Mouse (Mus musculus): ENCODE results near the gene Uhrf1. TPM values are rescaled to one million over a fixed set of nuclear protein-coding genes. Genes with fewer than 3 reads are reported as not detected.

Uhrf1 gene
- polyA plus RNA-seq, 2 experiments = 76.0 to 86.2 TPM

DNA sequence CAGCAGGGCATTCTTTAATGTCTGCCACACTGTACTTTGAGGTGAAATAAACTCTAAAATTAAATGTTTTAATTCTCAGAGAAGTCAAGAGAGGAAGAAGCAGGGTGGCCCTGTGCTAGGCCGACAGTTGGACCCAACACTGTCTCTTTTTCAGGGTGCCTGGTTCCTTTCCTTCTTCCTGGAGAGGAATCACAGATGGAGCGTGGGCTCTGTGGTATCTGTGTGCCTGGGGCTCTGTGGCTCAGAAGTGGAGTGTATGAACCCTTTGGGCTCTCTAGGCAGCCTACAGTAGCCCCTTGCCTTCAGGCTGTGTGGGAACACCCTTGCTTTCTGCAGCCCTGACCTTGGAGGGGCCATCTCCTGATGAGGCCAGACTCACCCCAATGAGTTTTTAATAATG, 58.4 kb downstream of the Uhrf1 start:
- no peak overlapping the region for H3K9ac ChIP-seq (replicated peaks)
- no peaks in the 10 kb centered on the region for H3K27me3 ChIP-seq (ENCODE audit: control insufficient read depth, insufficient read depth, low read length)
- TF ChIP-seq CTCF (IDR thresholded peaks at IDR 0.05; ENCODE audit: low read depth) = no peak
- TF ChIP-seq EP300 (IDR thresholded peaks at IDR 0.05; ENCODE audit: low read depth) = no peak
- no peak overlapping the region for H3K4me3 ChIP-seq (ENCODE audit: insufficient read depth in 1 of 2, low read depth in 2 of 2, low read length in 2 of 2)
- no peak overlapping the region for H3K4me2 ChIP-seq (ENCODE audit: low read depth)
- no peak overlapping the region for H3K27ac ChIP-seq
- WGBS (ENCODE audit: insufficient replicate concordance) = 73% methylated on average over 2 of the region's 2 CpGs
- H3K9me3 ChIP-seq (ENCODE audit: control insufficient read depth, low read length) = no peaks in the 10 kb centered on the region
- no peak for DNase-seq (ENCODE audit: low read depth in 3 of 3, low spot score in 3 of 3)
- peaks cover 0 to 2% of the 10 kb centered on the region in 2 experiments; a peak in 1 of 4 replicates for H3K4me1 ChIP-seq (replicated peaks; ENCODE audit: control insufficient read depth in 2 of 2, insufficient read depth in 2 of 2, low read length in 1 of 2)
- H3K36me3 ChIP-seq (replicated peaks; ENCODE audit: control insufficient read depth, insufficient read depth, low read depth) = no peaks in the 10 kb centered on the region
- ATAC-seq (ENCODE audit: insufficient read depth) = no peak

DNA sequence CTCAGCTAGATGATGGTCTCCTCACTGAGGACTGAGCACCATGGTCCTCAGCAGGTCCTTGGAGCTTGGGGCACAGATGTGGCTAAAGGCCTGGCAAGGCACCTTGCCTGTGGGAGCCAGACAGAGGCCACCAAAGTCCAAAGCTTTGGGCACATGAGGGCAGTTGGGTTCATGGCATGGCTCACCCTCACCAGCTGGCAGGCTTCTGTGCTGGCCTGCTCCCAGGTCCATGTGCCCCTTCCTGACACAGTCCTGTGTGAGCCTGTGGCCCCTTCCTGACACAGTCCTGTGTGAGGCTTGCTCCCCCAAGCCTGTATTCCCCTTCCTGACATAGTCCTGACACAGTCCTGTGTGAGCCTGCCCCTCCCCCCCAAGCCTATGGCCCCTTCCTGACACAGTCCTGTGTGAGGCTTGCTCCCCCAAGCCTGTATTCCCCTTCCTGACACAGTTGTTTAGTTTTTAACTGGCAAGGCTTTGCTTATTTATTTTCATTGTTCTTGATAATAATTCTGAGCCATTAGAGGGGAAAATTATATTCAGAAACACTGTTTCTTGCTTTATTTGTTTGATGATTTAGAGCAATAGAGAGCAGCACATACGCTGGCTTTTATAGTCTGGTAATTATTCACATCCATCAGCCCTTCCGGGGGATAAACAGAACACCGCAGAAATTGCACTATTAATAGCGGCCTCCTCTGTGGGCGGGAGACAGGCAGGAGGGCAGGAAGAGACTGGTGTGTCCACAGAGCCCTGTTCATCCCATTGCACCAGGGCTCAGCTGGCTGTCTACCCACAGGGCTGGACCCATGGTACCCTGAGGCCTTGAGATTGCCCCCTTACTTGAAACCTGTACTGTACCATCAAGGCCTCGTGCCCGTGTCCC, 62.9 kb downstream of the Uhrf1 start:
- TF ChIP-seq EP300 (IDR thresholded peaks at IDR 0.05; ENCODE audit: low read depth) (no peak), CTCF (IDR thresholded peaks at IDR 0.05; ENCODE audit: low read depth) (no peak)
- H3K9ac ChIP-seq (replicated peaks) = no peak overlapping the region
- H3K4me1 ChIP-seq (replicated peaks; ENCODE audit: control insufficient read depth in 2 of 2, insufficient read depth in 2 of 2, low read length in 1 of 2) = peaks cover 0 to 5% of the 10 kb centered on the region in 2 experiments; a peak in 1 of 4 replicates
- no peak for DNase-seq (ENCODE audit: low read depth in 3 of 3, low spot score in 3 of 3)
- H3K9me3 ChIP-seq (ENCODE audit: control insufficient read depth, low read length) = no peaks in the 10 kb centered on the region
- H3K27me3 ChIP-seq (ENCODE audit: control insufficient read depth, insufficient read depth, low read length) = no peaks in the 10 kb centered on the region
- H3K36me3 ChIP-seq (replicated peaks; ENCODE audit: control insufficient read depth, insufficient read depth, low read depth) = no peaks in the 10 kb centered on the region
- no peak overlapping the region for H3K4me3 ChIP-seq (ENCODE audit: insufficient read depth in 1 of 2, low read depth in 2 of 2, low read length in 2 of 2)
- no peak overlapping the region for H3K4me2 ChIP-seq (ENCODE audit: low read depth)
- H3K27ac ChIP-seq = no peak overlapping the region
- ATAC-seq (ENCODE audit: insufficient read depth) = peak; percentile 19; the same call in 1 of the 2 replicates
- 50% methylated on average over 7 of the region's 7 CpGs for WGBS (ENCODE audit: insufficient replicate concordance)

DNA sequence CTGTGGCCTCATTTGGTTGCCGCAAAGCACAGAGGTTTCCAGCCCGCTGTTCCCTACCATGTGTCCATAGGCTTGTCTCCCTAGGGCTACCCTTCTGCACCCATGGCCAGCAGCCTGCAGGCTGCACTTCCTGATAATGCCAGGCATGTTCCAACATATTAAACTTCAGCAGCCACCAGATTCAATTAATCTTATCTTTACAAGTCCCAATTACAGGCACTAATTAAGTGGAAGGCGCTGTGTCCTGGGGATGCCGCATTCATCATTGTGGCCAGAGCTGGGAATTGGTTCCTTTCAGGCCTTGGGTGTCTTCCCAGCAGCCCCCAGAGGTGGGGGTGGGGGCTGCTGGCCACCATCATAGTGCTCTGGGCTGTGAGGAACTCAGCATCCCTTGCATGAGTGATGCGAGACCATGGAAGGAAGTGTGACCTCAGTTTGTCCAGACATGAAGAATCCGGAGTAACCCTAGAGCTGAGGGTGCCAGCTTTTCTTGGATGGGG, 65.2 kb downstream of the Uhrf1 start:
- WGBS (ENCODE audit: insufficient replicate concordance) = 79% methylated on average over 6 of the region's 6 CpGs
- H3K4me2 ChIP-seq (ENCODE audit: low read depth) = no peak overlapping the region
- DNase-seq (ENCODE audit: low read depth in 3 of 3, low spot score in 3 of 3) (no peak), ATAC-seq (ENCODE audit: insufficient read depth) (no peak)
- H3K4me3 ChIP-seq (ENCODE audit: insufficient read depth in 1 of 2, low read depth in 2 of 2, low read length in 2 of 2) = no peak overlapping the region
- no peak overlapping the region for H3K9ac ChIP-seq (replicated peaks)
- H3K9me3 ChIP-seq (ENCODE audit: control insufficient read depth, low read length) = no peaks in the 10 kb centered on the region
- H3K36me3 ChIP-seq (replicated peaks; ENCODE audit: control insufficient read depth, insufficient read depth, low read depth) = no peaks in the 10 kb centered on the region
- no peak overlapping the region for H3K27ac ChIP-seq
- TF ChIP-seq EP300 (IDR thresholded peaks at IDR 0.05; ENCODE audit: low read depth) (no peak), CTCF (IDR thresholded peaks at IDR 0.05; ENCODE audit: low read depth) (no peak)
- peaks cover 0 to 5% of the 10 kb centered on the region in 2 experiments; a peak in 1 of 4 replicates for H3K4me1 ChIP-seq (replicated peaks; ENCODE audit: control insufficient read depth in 2 of 2, insufficient read depth in 2 of 2, low read length in 1 of 2)
- H3K27me3 ChIP-seq (ENCODE audit: control insufficient read depth, insufficient read depth, low read length) = no peaks in the 10 kb centered on the region

DNA sequence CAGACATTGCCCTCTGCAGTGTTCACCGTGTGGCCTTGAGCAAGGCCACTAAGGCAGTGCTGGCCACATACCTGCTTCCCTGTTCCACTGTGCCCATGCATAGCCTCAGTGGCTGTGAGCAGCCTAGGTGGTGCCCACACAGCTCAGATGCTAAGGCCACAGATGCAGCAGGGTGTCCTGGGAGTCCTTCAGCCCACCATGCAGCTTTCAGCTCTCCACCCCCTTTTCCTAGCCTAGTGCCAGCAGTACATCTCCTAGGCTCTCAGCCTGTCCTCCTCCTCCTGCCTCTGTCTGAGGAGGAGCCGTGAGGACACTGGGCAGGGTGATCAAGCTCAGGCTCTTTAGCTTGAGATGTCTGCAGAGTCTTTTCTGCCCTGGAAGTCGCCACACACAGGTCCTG, 67.0 kb downstream of the Uhrf1 start:
- no peak for DNase-seq (ENCODE audit: low read depth in 3 of 3, low spot score in 3 of 3)
- Histone ChIP-seq H3K9me3 (ENCODE audit: control insufficient read depth, low read length) (no peaks in the 10 kb centered on the region), H3K36me3 (replicated peaks; ENCODE audit: control insufficient read depth, insufficient read depth, low read depth) (no peaks in the 10 kb centered on the region), H3K9ac (replicated peaks) (no peak overlapping the region), H3K4me1 (replicated peaks; ENCODE audit: control insufficient read depth in 2 of 2, insufficient read depth in 2 of 2, low read length in 1 of 2) (peaks cover 0 to 5% of the 10 kb centered on the region in 2 experiments; a peak in 2 of 4 replicates), H3K4me3 (ENCODE audit: insufficient read depth in 1 of 2, low read depth in 2 of 2, low read length in 2 of 2) (no peak overlapping the region), H3K4me2 (ENCODE audit: low read depth) (no peak overlapping the region), H3K27ac (no peak overlapping the region), H3K27me3 (ENCODE audit: control insufficient read depth, insufficient read depth, low read length) (no peaks in the 10 kb centered on the region)
- 80% methylated on average over 3 of the region's 3 CpGs for WGBS (ENCODE audit: insufficient replicate concordance)
- no peak for TF ChIP-seq EP300 (IDR thresholded peaks at IDR 0.05; ENCODE audit: low read depth)
- TF ChIP-seq CTCF (IDR thresholded peaks at IDR 0.05; ENCODE audit: low read depth) = no peak
- ATAC-seq (ENCODE audit: insufficient read depth) = no peak

DNA sequence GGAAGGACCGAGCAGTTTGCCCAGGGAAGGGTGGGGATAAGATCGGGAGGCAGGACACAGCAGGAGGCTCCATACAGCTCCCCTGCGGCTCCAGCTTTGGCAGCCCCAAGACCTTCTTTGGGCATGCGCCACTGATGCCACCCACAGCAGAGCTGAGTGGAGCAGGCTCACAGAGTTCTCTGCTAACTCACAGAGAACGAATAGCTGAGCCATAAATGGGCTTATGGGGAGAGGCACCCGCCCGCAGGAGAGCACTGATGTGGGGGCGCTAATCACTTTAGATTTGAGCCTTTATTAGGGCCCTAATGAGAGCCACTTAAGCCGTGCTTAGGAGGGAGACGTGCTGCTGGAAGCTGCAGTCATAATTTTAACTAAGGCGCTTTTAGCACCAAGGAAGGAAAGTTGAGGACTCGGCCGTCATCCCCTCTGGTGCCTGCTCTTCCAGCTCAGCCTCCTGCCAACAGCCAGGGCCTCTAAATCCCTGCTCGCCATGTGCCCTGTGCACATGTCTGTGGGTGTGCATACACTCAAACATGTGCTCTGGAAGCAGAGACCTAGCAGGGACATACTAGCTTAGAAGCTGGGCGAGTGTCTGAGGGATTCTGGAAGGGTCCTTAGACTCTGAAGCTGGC, 68.0 kb downstream of the Uhrf1 start:
- WGBS (ENCODE audit: insufficient replicate concordance) = 78% methylated on average over 15 of the region's 15 CpGs
- Histone ChIP-seq H3K4me3 (ENCODE audit: insufficient read depth in 1 of 2, low read depth in 2 of 2, low read length in 2 of 2) (no peak overlapping the region), H3K27me3 (ENCODE audit: control insufficient read depth, insufficient read depth, low read length) (no peaks in the 10 kb centered on the region), H3K4me2 (ENCODE audit: low read depth) (no peak overlapping the region), H3K27ac (no peak overlapping the region), H3K9me3 (ENCODE audit: control insufficient read depth, low read length) (no peaks in the 10 kb centered on the region), H3K9ac (replicated peaks) (no peak overlapping the region), H3K4me1 (replicated peaks; ENCODE audit: control insufficient read depth in 2 of 2, insufficient read depth in 2 of 2, low read length in 1 of 2) (peaks cover 0 to 3% of the 10 kb centered on the region in 2 experiments; a peak in 2 of 4 replicates), H3K36me3 (replicated peaks; ENCODE audit: control insufficient read depth, insufficient read depth, low read depth) (no peaks in the 10 kb centered on the region)
- DNase-seq (ENCODE audit: low read depth in 3 of 3, low spot score in 3 of 3) (no peak), ATAC-seq (ENCODE audit: insufficient read depth) (no peak)
- TF ChIP-seq CTCF (IDR thresholded peaks at IDR 0.05; ENCODE audit: low read depth) (no peak), EP300 (IDR thresholded peaks at IDR 0.05; ENCODE audit: low read depth) (no peak)

All from liver, embryonic 14.5 days (tissue).